Mouse (Mus musculus) heart, postnatal 0 days (tissue): Measurements from ENCODE around the gene Wnk1. TPM values are rescaled to one million over a fixed set of nuclear protein-coding genes. Genes with fewer than 3 reads are reported as not detected.

ENCODE experiments used
- ATAC-seq: fragments of 200-750 bp; cut with Nextera tagmentation; 2 replicates; pipeline ENCODE4 v1.8.0; 2017; ENCODE audit warnings: low read depth, moderate number of reproducible peaks, moderate library complexity; ENCODE audit not compliant: insufficient read depth
- DNase-seq: peaks from one replicate; pipeline ENCODE4 v3.0.0-alpha.2; 2016; ENCODE audit warnings: low spot score
- H3K27ac ChIP-seq: fragments of 300-500 bp; sonication (generic); 2 replicates; pipeline ENCODE4 v1.5.1; 2014; ENCODE audit warnings: low read depth, mild to moderate bottlenecking
- H3K27me3 ChIP-seq: fragments of 300-500 bp; sonication (generic); 2 replicates; pipeline ENCODE4 v1.6.1; 2014; ENCODE audit warnings: low read length, mixed read lengths; ENCODE audit not compliant: control insufficient read depth, insufficient read depth
- H3K36me3 ChIP-seq: fragments of 300-500 bp; sonication (generic); replicated peaks from 2 replicates; pipeline ENCODE4 v1.6.1; 2014; ENCODE audit warnings: low read length, mixed read lengths; ENCODE audit not compliant: control insufficient read depth, insufficient read depth
- H3K4me1 ChIP-seq: fragments of 300-500 bp; sonication (generic); 2 replicates; pipeline ENCODE4 v1.6.1; 2014; ENCODE audit warnings: antibody characterized with exemption; ENCODE audit not compliant: control insufficient read depth, insufficient read depth
- H3K4me2 ChIP-seq: fragments of 300-500 bp; sonication (generic); 2 replicates; pipeline ENCODE4 v1.6.1; 2014; ENCODE audit warnings: low read depth, mild to moderate bottlenecking, low read length, moderate library complexity
- H3K4me3 ChIP-seq: fragments of 300-500 bp; sonication (generic); 2 replicates; pipeline ENCODE4 v1.5.1; 2014; ENCODE audit warnings: low read depth, low read length
- H3K9ac ChIP-seq: fragments of 300-500 bp; sonication (generic); replicated peaks from 2 replicates; pipeline ENCODE4 v1.6.1; 2014; ENCODE audit warnings: low read depth, low read length, mixed read lengths
- H3K9me3 ChIP-seq: fragments of 300-500 bp; sonication (generic); replicated peaks from 2 replicates; pipeline ENCODE4 v1.6.1; 2016; ENCODE audit warnings: low read length; ENCODE audit not compliant: control insufficient read depth
- CTCF ChIP-seq: IDR thresholded peaks from 2 replicates; pipeline ENCODE4 v1.5.1; 2016; ENCODE audit warnings: antibody characterized with exemption, control low read depth, low read depth
- EP300 ChIP-seq: IDR thresholded peaks from 2 replicates; pipeline ENCODE4 v1.6.1; 2016; ENCODE audit warnings: antibody characterized with exemption, low read depth
- WGBS: fragments of 180-500 bp; shearing (Covaris S2); extraction: QIAGEN DNeasy Blood & Tissue Kit; methylation state at CpG from one replicate; pipeline ENCODE4 v1.1.7; 2014; 5-methylcytosine and 5-hydroxymethylcytosine counted together
- microRNA counts: library from miRNA; unstranded; fragments of <30 nt; microRNA quantifications from one replicate; lab custom pipeline; 2015
- microRNA-seq: library from miRNA; unstranded; fragments of <30 nt; microRNA quantifications from one replicate; pipeline ENCODE4, GENCODE M21; 2016
- polyA plus RNA-seq: library from polyadenylated mRNA; unstranded; fragments of >200 nt; fragmentation: Nextera tagmentation; extraction: Ambion mirVana; gene quantifications from 2 replicates; pipeline ENCODE4 v1.2.1, GENCODE M21; 2015
- total RNA-seq: library from RNA; depleted of rRNA; stranded (reverse); fragments of >200 nt; gene quantifications from 2 replicates; pipeline ENCODE4 v1.2.3, GENCODE M21; 2014; ENCODE audit warnings: low replicate concordance; rRNA removed

Gene Wnk1
- total and polyA plus RNA-seq, 2 experiments from 2014 or later = 59.2 to 179 TPM

- ATAC-seq (peak; percentile 84), DNase-seq (peak; percentile 91)
- Histone ChIP-seq H3K4me2 (peak within 1 kb of the TSS; percentile 79), H3K36me3 (peaks cover 9% of the 10 kb centered on the region; the same call in 1 of the 2 replicates), H3K4me3 (peak within 1 kb of the TSS; percentile 69), H3K9ac (peak within 1 kb of the TSS; percentile 74), H3K9me3 (no peaks in the 10 kb centered on the region), H3K27me3 (no peaks in the 10 kb centered on the region), H3K27ac (peak within 1 kb of the TSS; percentile 93), H3K4me1 (peaks cover 6% of the 10 kb centered on the region; the same call in 1 of the 2 replicates)
- TF ChIP-seq EP300 = peak; percentile 47; the same call in 1 of the 2 replicates
- TF ChIP-seq CTCF = no peak
- 1% methylated on average over 67 of the region's 67 CpGs for WGBS
Measured at GRCm38 (mm10) chr6:119902204-119903080, 136.0 kb downstream of the Wnk1 start, which contains the start of gene Rad52. TSS of gene Rad52 (plus strand) at chr6:119902698.

- H3K4me2 ChIP-seq = no peak overlapping the region
- ATAC-seq = no peak
- H3K27me3 ChIP-seq = no peaks in the 10 kb centered on the region
- H3K27ac ChIP-seq = no peak overlapping the region
- DNase-seq = no peak
- H3K9me3 ChIP-seq = no peaks in the 10 kb centered on the region
- H3K4me3 ChIP-seq = no peak overlapping the region
- no peak overlapping the region for H3K9ac ChIP-seq
- H3K4me1 ChIP-seq = no peaks in the 10 kb centered on the region
- TF ChIP-seq CTCF = no peak
- TF ChIP-seq EP300 = no peak
- 68% methylated on average over 7 of the region's 7 CpGs for WGBS
- H3K36me3 ChIP-seq = no peaks in the 10 kb centered on the region
Measured at GRCm38 (mm10) chr6:119892711-119893110, 145.8 kb downstream of the Wnk1 start.

GRCm38 (mm10) chr6:119883151-119883550 is 155.3 kb downstream of the Wnk1 start:
- no peaks in the 10 kb centered on the region for H3K27me3 ChIP-seq
- no peaks in the 10 kb centered on the region for H3K36me3 ChIP-seq
- WGBS = 41% methylated on average over 7 of the region's 7 CpGs
- no peak overlapping the region for H3K4me3 ChIP-seq
- DNase-seq = no peak
- H3K27ac ChIP-seq = no peak overlapping the region
- ATAC-seq = peak; percentile 62; the same call in 1 of the 2 replicates
- TF ChIP-seq CTCF = no peak
- no peak for TF ChIP-seq EP300
- no peak overlapping the region for H3K9ac ChIP-seq
- no peak overlapping the region for H3K4me2 ChIP-seq
- H3K9me3 ChIP-seq = no peaks in the 10 kb centered on the region; the same call in 1 of the 2 replicates
- H3K4me1 ChIP-seq = no peaks in the 10 kb centered on the region

MicroRNA genes within 50 kb of the gene (microRNA counts, 519-probe panel; counts per million panel counts)
- microRNA mmu-miR-706 (lab: Ali Mortazavi, UCI) = not detected

Small RNAs within 50 kb of the gene (microRNA-seq; reads per million reads assigned to microRNA genes)
- gene Mir706 = not detected

Other genes with a start within 250 kb of the Wnk1 start
- gene Erc1, start 190.5 kb downstream of the Wnk1 start, total RNA-seq = 19.2 and 30.7 TPM in 2 replicates
- gene Erc1, start 190.5 kb downstream of the Wnk1 start, polyA plus RNA-seq = 11.9 and 12.5 TPM in 2 replicates
- 22.4 and 31.2 TPM in 2 replicates for gene Rad52, start 136.0 kb downstream of the Wnk1 start, total RNA-seq
- 8.6 and 9.7 TPM in 2 replicates for gene Rad52, start 136.0 kb downstream of the Wnk1 start, polyA plus RNA-seq
- gene Ninj2, start 54.7 kb upstream of the Wnk1 start, total RNA-seq = 27.4 TPM in 1 of 2 replicates, not detected in the other
- not detected in 2 replicates for gene Ninj2, start 54.7 kb upstream of the Wnk1 start, polyA plus RNA-seq